Mouse (Mus musculus) liver, embryonic 15.5 days (tissue): ENCODE measurements around the gene Nsg2. TPM values are rescaled to one million over a fixed set of nuclear protein-coding genes. Genes with fewer than 3 reads are reported as not detected.

ENCODE experiments used
- ATAC-seq: fragments of 200-750 bp; cut with Nextera tagmentation; 2 replicates; pipeline ENCODE4 v1.8.0; 2017; ENCODE audit warnings: moderate number of reproducible peaks, mild to moderate bottlenecking, moderate library complexity; ENCODE audit not compliant: insufficient read depth
- H3K27ac ChIP-seq: fragments of 300-500 bp; sonication (generic); replicated peaks from 2 replicates; pipeline ENCODE4 v1.5.1; 2015; ENCODE audit warnings: mild to moderate bottlenecking, inconsistent platforms
- H3K27me3 ChIP-seq: fragments of 300-500 bp; sonication (generic); 2 replicates; pipeline ENCODE4 v1.6.1; 2015; ENCODE audit warnings: mild to moderate bottlenecking, inconsistent platforms
- H3K36me3 ChIP-seq: fragments of 300-500 bp; sonication (generic); replicated peaks from 2 replicates; pipeline ENCODE4 v1.6.1; 2015; ENCODE audit warnings: moderate library complexity, mild to moderate bottlenecking, inconsistent platforms
- H3K4me1 ChIP-seq: fragments of 300-500 bp; sonication (generic); replicated peaks from 2 replicates; pipeline ENCODE4 v1.6.1; 2015; ENCODE audit warnings: inconsistent platforms
- H3K4me2 ChIP-seq: fragments of 300-500 bp; sonication (generic); 2 replicates; pipeline ENCODE4 v1.6.1; 2015; ENCODE audit warnings: moderate library complexity, mild to moderate bottlenecking, inconsistent platforms
- H3K4me3 ChIP-seq: fragments of 300-500 bp; sonication (generic); replicated peaks from 2 replicates; pipeline ENCODE4 v1.5.1; 2015; ENCODE audit warnings: mild to moderate bottlenecking, inconsistent platforms
- H3K9ac ChIP-seq: fragments of 300-500 bp; sonication (generic); 2 replicates; pipeline ENCODE4 v1.6.1; 2015; ENCODE audit warnings: moderate library complexity, mild to moderate bottlenecking, inconsistent platforms
- H3K9me3 ChIP-seq: fragments of 300-500 bp; sonication (generic); replicated peaks from 2 replicates; pipeline ENCODE4 v1.6.1; 2016; ENCODE audit warnings: inconsistent platforms
- WGBS: fragments of 180-500 bp; shearing (Covaris S2); methylation state at CpG from one replicate; pipeline ENCODE4 v1.1.7; 2015; ENCODE audit warnings: mixed read lengths; ENCODE audit not compliant: insufficient replicate concordance; 5-methylcytosine and 5-hydroxymethylcytosine counted together
- polyA plus RNA-seq: library from polyadenylated mRNA; unstranded; fragments of >200 nt; fragmentation: Nextera tagmentation; extraction: Ambion mirVana; gene quantifications from 2 replicates; pipeline ENCODE4 v1.2.1, GENCODE M21; 2015

The Nsg2 gene
- polyA plus RNA-seq, 1 experiment from 2014 or later: 0.25 TPM

DNA sequence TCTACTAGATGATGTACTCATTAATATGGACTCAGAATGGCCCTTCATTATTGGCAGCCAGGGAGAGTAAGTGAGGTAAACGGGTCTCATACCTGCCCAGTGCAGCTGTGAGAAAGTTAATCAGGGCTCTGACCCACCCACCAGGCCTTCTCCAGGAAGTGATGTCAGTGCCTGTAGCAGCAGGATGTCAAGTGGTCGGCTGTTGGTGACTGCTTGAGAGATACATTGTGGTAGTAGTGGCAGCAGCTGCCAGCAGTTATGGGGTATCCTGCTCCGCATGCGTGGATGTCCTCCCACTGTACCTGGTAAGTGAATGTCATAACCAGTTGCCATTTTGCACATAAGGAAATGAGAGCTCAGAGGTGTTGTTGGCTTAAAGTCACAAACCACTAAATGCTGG lies 39.4 kb downstream of the Nsg2 start:
- no peak overlapping the region for H3K9ac ChIP-seq
- no peaks in the 10 kb centered on the region for H3K27me3 ChIP-seq
- 26% methylated on average over 4 of the region's 4 CpGs for WGBS
- no peak for ATAC-seq
- H3K36me3 ChIP-seq: no peaks in the 10 kb centered on the region
- no peak overlapping the region for H3K4me3 ChIP-seq
- no peak overlapping the region for H3K27ac ChIP-seq
- no peaks in the 10 kb centered on the region for H3K9me3 ChIP-seq
- H3K4me2 ChIP-seq: no peak overlapping the region
- H3K4me1 ChIP-seq: no peaks in the 10 kb centered on the region

GRCm38 (mm10) chr11:32057389-32057788 lies 57.1 kb downstream of the Nsg2 start:
- no peaks in the 10 kb centered on the region for H3K36me3 ChIP-seq
- H3K4me1 ChIP-seq: no peaks in the 10 kb centered on the region
- no peaks in the 10 kb centered on the region for H3K27me3 ChIP-seq
- WGBS: 73% methylated on average over 11 of the region's 11 CpGs
- no peak overlapping the region for H3K4me2 ChIP-seq
- no peaks in the 10 kb centered on the region for H3K9me3 ChIP-seq
- no peak overlapping the region for H3K9ac ChIP-seq
- no peak overlapping the region for H3K4me3 ChIP-seq
- no peak for ATAC-seq
- no peak overlapping the region for H3K27ac ChIP-seq

DNA sequence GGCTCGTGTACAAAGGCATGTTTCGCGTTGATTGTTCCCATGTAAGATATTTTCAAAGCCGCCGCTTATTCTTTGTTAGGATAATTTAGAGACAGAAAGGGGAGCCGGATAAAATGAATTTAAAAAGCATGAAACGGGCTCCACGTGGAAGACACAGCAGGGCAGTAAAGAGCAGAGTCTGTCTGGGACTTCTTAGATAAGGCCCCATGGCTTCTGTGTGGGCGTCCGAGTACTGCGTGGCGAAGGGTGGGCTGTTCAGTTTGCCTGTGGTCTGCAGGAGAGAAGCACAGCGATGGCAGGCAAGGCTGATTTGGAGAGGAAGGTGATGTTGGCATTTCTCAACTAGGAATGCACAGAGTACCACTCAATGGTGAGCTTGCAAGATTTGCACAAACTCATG lies 57.6 kb downstream of the Nsg2 start:
- Histone ChIP-seq H3K27ac (no peak overlapping the region), H3K4me2 (no peak overlapping the region), H3K4me1 (no peaks in the 10 kb centered on the region), H3K36me3 (no peaks in the 10 kb centered on the region), H3K4me3 (no peak overlapping the region), H3K27me3 (no peaks in the 10 kb centered on the region), H3K9me3 (no peaks in the 10 kb centered on the region), H3K9ac (no peak overlapping the region)
- ATAC-seq: no peak
- 68% methylated on average over 13 of the region's 13 CpGs for WGBS

- Histone ChIP-seq H3K9ac (no peak overlapping the region), H3K9me3 (no peaks in the 10 kb centered on the region), H3K4me2 (no peak overlapping the region), H3K27ac (no peak overlapping the region), H3K27me3 (no peaks in the 10 kb centered on the region), H3K4me1 (no peaks in the 10 kb centered on the region), H3K36me3 (no peaks in the 10 kb centered on the region), H3K4me3 (no peak overlapping the region)
- ATAC-seq: no peak
- 49% methylated on average over 2 of the region's 2 CpGs for WGBS
Observed at GRCm38 (mm10) chr11:32061020-32061419, 60.8 kb downstream of the Nsg2 start.

- ATAC-seq: no peak
- WGBS: 65% methylated on average over 10 of the region's 10 CpGs
Observed at GRCm38 (mm10) chr11:32061874-32062273, 61.6 kb downstream of the Nsg2 start.

GRCm38 (mm10) chr11:32063775-32064510 lies 63.7 kb downstream of the Nsg2 start:
- H3K4me1 ChIP-seq: no peaks in the 10 kb centered on the region
- H3K9me3 ChIP-seq: no peaks in the 10 kb centered on the region
- H3K9ac ChIP-seq: no peak overlapping the region
- no peaks in the 10 kb centered on the region for H3K36me3 ChIP-seq
- no peak for ATAC-seq
- no peak overlapping the region for H3K4me3 ChIP-seq
- no peak overlapping the region for H3K4me2 ChIP-seq
- WGBS: 31% methylated on average over 10 of the region's 10 CpGs
- H3K27ac ChIP-seq: no peak overlapping the region
- H3K27me3 ChIP-seq: no peaks in the 10 kb centered on the region

More at GRCm38 (mm10) chr11:32061874-32062273, 61.6 kb downstream of the Nsg2 start:
- no peaks in the 10 kb centered on the region for H3K4me1 ChIP-seq
- no peak overlapping the region for H3K27ac ChIP-seq
- H3K27me3 ChIP-seq: no peaks in the 10 kb centered on the region
- no peaks in the 10 kb centered on the region for H3K9me3 ChIP-seq
- no peak overlapping the region for H3K4me3 ChIP-seq
- H3K36me3 ChIP-seq: no peaks in the 10 kb centered on the region
- no peak overlapping the region for H3K9ac ChIP-seq
- H3K4me2 ChIP-seq: no peak overlapping the region

DNA sequence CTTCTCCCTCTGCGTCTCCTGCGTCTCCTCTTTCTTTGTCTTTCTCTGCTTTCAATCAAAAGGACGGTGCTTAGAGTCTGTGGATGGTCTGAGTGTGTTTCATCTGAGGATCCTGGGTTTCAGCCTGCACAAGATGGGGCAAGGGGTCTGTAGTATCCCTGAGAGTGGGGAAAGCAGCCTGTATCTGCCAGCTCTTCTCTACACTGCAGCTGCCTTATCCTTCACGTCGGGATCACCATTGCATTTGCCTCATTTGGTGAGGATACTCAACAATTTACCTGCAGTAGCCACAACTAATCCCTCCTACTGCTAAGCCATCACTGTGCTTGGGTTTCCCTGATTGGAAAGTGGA lies 64.2 kb downstream of the Nsg2 start:
- no peak for ATAC-seq
- 44% methylated on average over 5 of the region's 5 CpGs for WGBS
- H3K4me1 ChIP-seq: no peaks in the 10 kb centered on the region
- no peaks in the 10 kb centered on the region for H3K36me3 ChIP-seq
- no peaks in the 10 kb centered on the region for H3K9me3 ChIP-seq
- no peak overlapping the region for H3K4me3 ChIP-seq
- no peak overlapping the region for H3K27ac ChIP-seq
- no peak overlapping the region for H3K4me2 ChIP-seq
- no peaks in the 10 kb centered on the region for H3K27me3 ChIP-seq
- no peak overlapping the region for H3K9ac ChIP-seq

- no peaks in the 10 kb centered on the region for H3K36me3 ChIP-seq
- H3K9me3 ChIP-seq: no peaks in the 10 kb centered on the region
- 64% methylated on average over 12 of the region's 12 CpGs for WGBS
- ATAC-seq: no peak
- H3K27ac ChIP-seq: no peak overlapping the region
- H3K4me3 ChIP-seq: no peak overlapping the region
- no peak overlapping the region for H3K9ac ChIP-seq
- no peaks in the 10 kb centered on the region for H3K4me1 ChIP-seq
- H3K4me2 ChIP-seq: no peak overlapping the region
- no peaks in the 10 kb centered on the region for H3K27me3 ChIP-seq
Observed at GRCm38 (mm10) chr11:32068736-32069490, 68.7 kb downstream of the Nsg2 start.

- Histone ChIP-seq H3K9me3 (no peaks in the 10 kb centered on the region), H3K36me3 (no peaks in the 10 kb centered on the region), H3K4me1 (no peaks in the 10 kb centered on the region), H3K27me3 (no peaks in the 10 kb centered on the region), H3K4me3 (no peak overlapping the region), H3K9ac (no peak overlapping the region), H3K4me2 (no peak overlapping the region), H3K27ac (no peak overlapping the region)
- no peak for ATAC-seq
- WGBS: 59% methylated on average over 2 of the region's 2 CpGs
Observed at GRCm38 (mm10) chr11:32075163-32075562, 74.9 kb downstream of the Nsg2 start.

GRCm38 (mm10) chr11:32083462-32083861 lies 83.2 kb downstream of the Nsg2 start:
- no peak overlapping the region for H3K27ac ChIP-seq
- no peak for ATAC-seq
- WGBS: 50% methylated on average over 3 of the region's 3 CpGs
- no peaks in the 10 kb centered on the region for H3K27me3 ChIP-seq
- no peak overlapping the region for H3K4me2 ChIP-seq
- H3K9ac ChIP-seq: no peak overlapping the region
- H3K9me3 ChIP-seq: no peaks in the 10 kb centered on the region
- H3K4me1 ChIP-seq: no peaks in the 10 kb centered on the region
- H3K4me3 ChIP-seq: no peak overlapping the region
- no peaks in the 10 kb centered on the region for H3K36me3 ChIP-seq

DNA sequence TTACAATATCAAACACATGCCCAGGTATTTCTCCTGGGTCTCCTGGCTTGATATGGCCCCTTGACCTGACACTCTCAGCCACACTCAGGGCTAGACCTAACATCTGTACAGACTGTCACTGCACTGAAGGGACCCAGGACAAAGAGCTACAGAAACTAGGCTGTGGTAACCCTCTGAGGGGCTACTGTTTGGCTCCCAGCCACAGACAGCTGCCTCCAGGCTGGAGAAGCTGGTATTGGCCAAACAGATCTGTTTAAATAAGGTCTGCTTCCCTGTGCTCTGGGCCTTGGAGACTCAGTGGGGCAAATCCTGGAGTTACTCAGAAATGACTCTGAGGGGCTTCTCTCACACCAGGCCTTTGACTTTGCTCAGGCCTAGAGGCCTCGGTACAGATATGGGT lies 86.3 kb downstream of the Nsg2 start:
- Histone ChIP-seq H3K27ac (no peak overlapping the region), H3K9ac (no peak overlapping the region), H3K9me3 (no peaks in the 10 kb centered on the region), H3K4me1 (no peaks in the 10 kb centered on the region), H3K4me2 (no peak overlapping the region), H3K4me3 (no peak overlapping the region), H3K36me3 (no peaks in the 10 kb centered on the region), H3K27me3 (no peaks in the 10 kb centered on the region)
- WGBS: 79% methylated on average over 1 of the region's 1 CpGs
- ATAC-seq: no peak
